Mouse (Mus musculus) intestine, embryonic 14.5 days (tissue): Measurements from ENCODE around the gene Serpinb6c. TPM values are rescaled to one million over a fixed set of nuclear protein-coding genes. Genes with fewer than 3 reads are reported as not detected.
"Not testable (repeated sequence)": the region's sequence is repeated elsewhere in the genome, so short reads cannot be mapped to it uniquely, and the experiment has no call there.

Experiments
- ATAC-seq: fragments of 200-750 bp; cut with Nextera tagmentation; replicated peaks from 2 replicates; pipeline ENCODE4 v1.8.0; 2017; ENCODE audit warnings: low read depth, moderate number of reproducible peaks, moderate TSS enrichment, moderate library complexity; ENCODE audit not compliant: low FRiP score, low TSS enrichment
- DNase-seq: peaks from one replicate; pipeline ENCODE4 v3.0.0-alpha.2; 2018; ENCODE audit warnings: low spot score
- H3K27ac ChIP-seq: fragments of 300-500 bp; sonication (generic); 2 replicates; pipeline ENCODE4 v1.5.1; 2014; ENCODE audit warnings: low read depth, mild to moderate bottlenecking, control low read depth
- H3K27me3 ChIP-seq: fragments of 300-500 bp; sonication (generic); replicated peaks from 2 replicates; pipeline ENCODE4 v1.6.1; 2014; ENCODE audit warnings: low read length, control low read depth; ENCODE audit not compliant: control insufficient read depth, insufficient read depth
- H3K36me3 ChIP-seq: fragments of 300-500 bp; sonication (generic); 2 replicates; pipeline ENCODE4 v1.6.1; 2014; ENCODE audit warnings: low read length, control low read depth; ENCODE audit not compliant: control insufficient read depth, insufficient read depth
- H3K4me1 ChIP-seq: fragments of 300-500 bp; sonication (generic); replicated peaks from 2 replicates; pipeline ENCODE4 v1.6.1; 2014; ENCODE audit warnings: low read length, control low read depth, mixed read lengths; ENCODE audit not compliant: control insufficient read depth, insufficient read depth
- H3K4me2 ChIP-seq: fragments of 300-500 bp; sonication (generic); 2 replicates; pipeline ENCODE4 v1.6.1; 2014; ENCODE audit warnings: low read length
- H3K4me3 ChIP-seq: fragments of 300-500 bp; sonication (generic); 2 replicates; pipeline ENCODE4 v1.5.1; 2014; ENCODE audit warnings: low read depth, low read length, control low read depth, mixed read lengths
- H3K9ac ChIP-seq: fragments of 300-500 bp; sonication (generic); 2 replicates; pipeline ENCODE4 v1.6.1; 2014; ENCODE audit warnings: mild to moderate bottlenecking, low read length
- H3K9me3 ChIP-seq: fragments of 300-500 bp; sonication (generic); 2 replicates; pipeline ENCODE4 v1.6.1; 2016; ENCODE audit warnings: low read length, control low read depth; ENCODE audit not compliant: control insufficient read depth
- WGBS: fragments of 180-500 bp; shearing (Covaris S2); extraction: QIAGEN DNeasy Blood & Tissue Kit; methylation state at CpG from one replicate; pipeline ENCODE4 v1.1.7; 2014; 5-methylcytosine and 5-hydroxymethylcytosine counted together
- polyA plus RNA-seq: library from polyadenylated mRNA; unstranded; fragments of >200 nt; fragmentation: Nextera tagmentation; extraction: Ambion mirVana; gene quantifications from 2 replicates; pipeline ENCODE4 v1.2.1, GENCODE M21; 2014

The Serpinb6c gene
- polyA plus RNA-seq: 0.14 TPM in 1 of 2 replicates, not detected in the other

- ATAC-seq (no peak), DNase-seq (no peak)
- Histone ChIP-seq H3K9me3 (no peaks in the 10 kb centered on the region), H3K27ac (no peak within 1 kb of the TSS), H3K4me2 (no peak within 1 kb of the TSS), H3K4me3 (no peak within 1 kb of the TSS), H3K36me3 (no peaks in the 10 kb centered on the region), H3K27me3 (no peaks in the 10 kb centered on the region), H3K4me1 (no peaks in the 10 kb centered on the region), H3K9ac (no peak within 1 kb of the TSS)
- WGBS: 79% methylated on average over 18 of the region's 18 CpGs
Measured at GRCm38 (mm10) chr13:33905176-33905954, at the start of gene Serpinb6c. TSS of gene Serpinb6c (minus strand) at chr13:33905708.

GRCm38 (mm10) chr13:33952947-33953346 is 47.4 kb upstream of the Serpinb6c start:
- no peak overlapping the region for H3K9ac ChIP-seq
- no peaks in the 10 kb centered on the region for H3K27me3 ChIP-seq
- DNase-seq (no peak), ATAC-seq (no peak)
- no peaks in the 10 kb centered on the region for H3K36me3 ChIP-seq
- H3K4me2 ChIP-seq: no peak overlapping the region
- WGBS: 89% methylated on average over 2 of the region's 2 CpGs
- H3K27ac ChIP-seq: no peak overlapping the region
- no peaks in the 10 kb centered on the region for H3K9me3 ChIP-seq
- H3K4me3 ChIP-seq: no peak overlapping the region
- no peaks in the 10 kb centered on the region for H3K4me1 ChIP-seq

- Histone ChIP-seq H3K4me1 (no peaks in the 10 kb centered on the region), H3K27ac (no peak overlapping the region), H3K9ac (no peak overlapping the region), H3K36me3 (no peaks in the 10 kb centered on the region), H3K4me2 (no peak overlapping the region), H3K27me3 (no peaks in the 10 kb centered on the region), H3K4me3 (no peak overlapping the region), H3K9me3 (no peaks in the 10 kb centered on the region)
- no peak for ATAC-seq
- DNase-seq: no peak
- WGBS: 73% methylated on average over 1 of the region's 1 CpGs
Measured at GRCm38 (mm10) chr13:33952075-33952449, 46.6 kb upstream of the Serpinb6c start.

GRCm38 (mm10) chr13:33951308-33952074 is 46.0 kb upstream of the Serpinb6c start:
- DNase-seq (no peak), ATAC-seq (no peak)
- H3K9ac ChIP-seq: no peak overlapping the region
- no peak overlapping the region for H3K27ac ChIP-seq
- H3K36me3 ChIP-seq: no peaks in the 10 kb centered on the region
- H3K27me3 ChIP-seq: no peaks in the 10 kb centered on the region
- H3K9me3 ChIP-seq: no peaks in the 10 kb centered on the region
- no peaks in the 10 kb centered on the region for H3K4me1 ChIP-seq
- H3K4me3 ChIP-seq: no peak overlapping the region
- H3K4me2 ChIP-seq: no peak overlapping the region
- 80% methylated on average over 4 of the region's 4 CpGs for WGBS

GRCm38 (mm10) chr13:33942212-33942779 is 36.8 kb upstream of the Serpinb6c start:
- Histone ChIP-seq H3K4me3 (no peak overlapping the region), H3K27me3 (no peaks in the 10 kb centered on the region), H3K36me3 (no peaks in the 10 kb centered on the region), H3K4me2 (no peak overlapping the region), H3K9me3 (no peaks in the 10 kb centered on the region), H3K27ac (no peak overlapping the region), H3K9ac (no peak overlapping the region), H3K4me1 (no peaks in the 10 kb centered on the region)
- DNase-seq (peak; percentile 57), ATAC-seq (no peak)
- 42% methylated on average over 4 of the region's 4 CpGs for WGBS

GRCm38 (mm10) chr13:33941288-33941808 is 35.8 kb upstream of the Serpinb6c start:
- ATAC-seq: no peak
- WGBS: 88% methylated on average over 5 of the region's 5 CpGs
- H3K27ac ChIP-seq: no peak overlapping the region

DNA sequence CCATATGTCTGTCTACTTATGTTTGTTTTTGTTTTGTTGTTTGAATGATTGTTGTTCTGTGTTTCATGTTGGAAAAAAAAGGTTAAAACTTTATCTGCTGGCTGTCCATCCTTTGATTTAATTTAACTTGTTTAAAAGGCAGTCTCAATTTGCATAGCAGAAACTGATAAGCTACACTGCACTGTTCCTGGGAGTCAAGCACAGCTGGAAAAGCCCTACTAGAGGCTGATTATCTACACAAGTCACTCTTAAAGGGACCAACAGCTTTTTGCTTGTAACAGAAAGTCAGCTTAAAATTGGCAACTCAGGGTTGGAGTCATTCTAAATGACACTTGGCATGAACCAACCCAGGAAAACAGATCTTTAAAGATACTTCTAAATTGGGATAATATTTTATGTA is 32.1 kb upstream of the Serpinb6c start:
- H3K27me3 ChIP-seq, H3K36me3 ChIP-seq, DNase-seq, H3K4me2 ChIP-seq, H3K27ac ChIP-seq, H3K4me1 ChIP-seq, H3K9ac ChIP-seq, H3K9me3 ChIP-seq, H3K4me3 ChIP-seq, ATAC-seq: not testable (repeated sequence)

More at GRCm38 (mm10) chr13:33941288-33941808, 35.8 kb upstream of the Serpinb6c start:
- Histone ChIP-seq H3K4me1 (no peaks in the 10 kb centered on the region), H3K4me2 (no peak overlapping the region), H3K27me3 (no peaks in the 10 kb centered on the region), H3K9ac (no peak overlapping the region), H3K36me3 (no peaks in the 10 kb centered on the region), H3K9me3 (no peaks in the 10 kb centered on the region), H3K4me3 (no peak overlapping the region)
- DNase-seq: no peak

GRCm38 (mm10) chr13:33937151-33937550 is 31.6 kb upstream of the Serpinb6c start:
- Histone ChIP-seq H3K9me3 (no peaks in the 10 kb centered on the region), H3K27me3 (no peaks in the 10 kb centered on the region), H3K4me2 (no peak overlapping the region), H3K27ac (no peak overlapping the region), H3K36me3 (no peaks in the 10 kb centered on the region), H3K4me3 (no peak overlapping the region), H3K4me1 (0 out of 2 replicates have a peak, but pooled peaks cover 3% of the 10 kb centered on the region), H3K9ac (no peak overlapping the region)
- ATAC-seq (no peak), DNase-seq (no peak)
- WGBS: 73% methylated on average over 5 of the region's 5 CpGs
